Mouse (Mus musculus) layer of hippocampus, adult 6 months (tissue): ENCODE measurements around the gene Mrtfa. TPM values are rescaled to one million over a fixed set of nuclear protein-coding genes. Genes with fewer than 3 reads are reported as not detected.

Experiments
- long read RNA-seq, 2 experiments: library from polyadenylated mRNA; unstranded; transcript quantifications; one replicate each; pipeline ENCODE4 v2.0.0; 2019 to 2020
- polyA plus RNA-seq: library from polyadenylated mRNA; unstranded; fragments of <200 nt; fragmentation: Nextera tagmentation; gene quantifications from 2 replicates; pipeline ENCODE4 v1.2.3, GENCODE M21; 2021

Gene Mrtfa
- polyA plus RNA-seq, result 25.0 and 43.4 TPM in 2 replicates
- long read RNA-seq, experiment 1, full-length matches to known transcripts, result 1 of 14 reads
- long read RNA-seq, experiment 1, partial matches to known transcripts, result 5 of 14 reads
- long read RNA-seq, experiment 1, other reads (novel, unspliced or antisense), result 8 of 14 reads
- long read RNA-seq, experiment 2, full-length matches to known transcripts, result 38 of 69 reads
- long read RNA-seq, experiment 2, partial matches to known transcripts, result 20 of 69 reads
- long read RNA-seq, experiment 2, other reads (novel, unspliced or antisense), result 11 of 69 reads

DNA sequence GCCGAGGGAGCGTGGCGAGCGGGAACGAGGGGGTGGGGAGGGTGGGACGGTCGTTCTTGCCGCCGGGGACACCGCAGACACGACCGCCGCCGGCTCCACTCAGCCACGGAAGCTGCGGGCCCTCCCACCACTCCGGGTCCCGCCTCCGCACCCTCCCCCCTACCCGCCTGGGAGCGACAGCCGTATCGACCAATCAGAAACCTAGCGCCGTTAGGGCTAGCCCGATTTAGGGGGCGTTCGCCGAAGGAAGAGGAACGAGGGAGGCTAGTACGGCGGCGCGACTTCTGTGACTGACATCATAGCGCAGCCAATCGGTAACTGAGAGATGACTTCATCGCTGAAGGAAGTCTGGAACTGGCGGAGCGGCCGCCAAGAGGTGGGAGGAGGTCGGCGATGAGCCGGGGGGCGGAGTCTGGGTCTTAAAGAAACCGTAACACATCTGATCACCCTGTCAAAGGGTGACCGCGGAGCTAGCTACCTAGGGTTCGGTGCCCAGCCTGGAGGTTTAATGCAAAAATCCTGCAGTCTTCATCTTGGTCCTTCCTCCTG, at the start of gene Mrtfa:
Mrtfa (minus strand) TSS at position 128 of the 549 bp plus-strand sequence.

DNA sequence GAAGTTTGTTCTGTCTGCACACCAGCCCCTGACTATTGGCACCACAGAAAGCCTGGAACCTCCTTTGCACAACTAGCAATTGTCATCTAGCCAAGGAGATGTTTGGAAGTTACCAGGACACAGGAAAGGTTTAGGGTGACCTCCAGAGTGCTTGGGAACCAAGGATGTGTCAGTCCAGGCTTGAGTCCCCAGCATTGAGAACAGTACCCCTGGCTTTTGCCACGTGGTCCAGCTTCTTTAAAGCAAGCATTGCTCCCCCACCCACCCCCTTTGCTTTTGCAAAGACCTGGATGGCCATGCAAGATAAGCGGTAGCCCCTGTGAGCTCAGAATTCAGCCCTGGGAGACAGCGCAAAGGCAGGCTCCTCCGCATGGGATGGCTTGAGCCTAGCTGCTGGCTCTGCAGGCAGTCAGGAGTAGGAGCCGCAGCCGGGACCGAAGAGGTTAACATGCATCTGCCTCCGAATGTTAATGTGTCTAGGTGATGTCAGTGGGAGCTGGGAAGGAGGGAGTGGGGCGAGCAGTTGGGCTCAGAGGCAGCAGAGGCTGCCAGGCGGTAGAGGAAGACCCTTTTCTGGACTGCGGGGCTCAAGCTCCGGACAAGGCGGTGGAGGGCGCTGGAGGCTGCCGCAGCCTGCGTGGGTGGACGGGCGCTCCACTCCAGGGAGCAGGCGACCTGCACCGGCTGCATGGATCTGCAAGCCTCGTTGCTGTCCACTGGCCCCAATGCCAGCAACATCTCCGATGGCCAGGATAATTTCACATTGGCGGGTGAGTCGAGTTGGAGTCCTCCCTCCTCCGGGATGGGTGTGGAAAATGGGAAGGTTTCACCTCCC, 44.7 kb upstream of the Mrtfa start, which contains the start of gene Mchr1:
Mchr1 (plus strand) TSS at position 414 of the 835 bp plus-strand sequence.

DNA sequence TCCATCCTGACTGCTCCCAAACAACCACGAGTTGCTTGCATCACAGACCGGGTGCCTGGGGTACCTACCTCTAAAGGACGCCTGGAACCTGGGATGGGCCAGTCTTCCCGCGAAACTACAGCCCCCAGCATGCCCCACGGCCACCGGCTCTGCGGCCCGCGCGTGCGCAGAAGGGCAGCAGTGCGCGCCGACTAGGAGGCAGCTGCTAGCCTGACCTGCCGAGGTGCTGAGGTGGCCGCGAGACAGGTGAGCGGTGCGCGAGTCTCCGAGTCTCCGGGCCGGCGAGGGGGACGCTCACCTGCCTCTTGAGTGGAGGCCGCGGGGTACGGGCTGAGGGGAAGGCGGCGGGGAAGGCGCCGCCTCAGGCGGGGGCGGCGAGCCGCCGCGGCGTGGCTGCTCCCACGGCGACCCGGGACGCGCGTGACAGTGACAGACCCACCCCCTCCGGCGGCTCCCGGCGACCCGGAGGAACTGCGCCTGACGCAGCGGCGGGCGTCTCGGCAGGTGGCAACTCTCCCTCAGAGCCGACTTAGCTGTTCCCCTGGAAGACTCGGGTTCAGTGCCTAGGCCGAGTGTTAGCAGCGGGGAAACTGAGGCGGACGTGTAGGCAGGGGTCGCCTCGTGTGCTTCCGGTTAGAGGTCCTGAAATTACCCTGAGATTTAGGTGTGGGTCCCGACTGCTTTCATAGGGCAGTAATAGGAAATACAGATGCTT, 212.8 kb downstream of the Mrtfa start, which contains the start of gene Sgsm3:
Sgsm3 (plus strand) TSS at position 146 of the 715 bp plus-strand sequence.

Other genes with a start within 250 kb of the Mrtfa start
- gene Adsl, start 242.3 kb downstream of the Mrtfa start, polyA plus RNA-seq, result 46.8 and 53.2 TPM in 2 replicates
- gene Sgsm3, start 213.0 kb downstream of the Mrtfa start, polyA plus RNA-seq, result 35.6 and 40.3 TPM in 2 replicates
- gene Mchr1, start 44.7 kb upstream of the Mrtfa start, polyA plus RNA-seq, result 11.3 and 11.4 TPM in 2 replicates
- gene Slc25a17, start 170.1 kb upstream of the Mrtfa start, polyA plus RNA-seq, result 56.8 and 61.7 TPM in 2 replicates
- 232 and 289 TPM in 2 replicates for gene St13, start 209.3 kb upstream of the Mrtfa start, polyA plus RNA-seq
- gene Xpnpep3, start 209.4 kb upstream of the Mrtfa start, polyA plus RNA-seq, result 6.0 and 7.8 TPM in 2 replicates
- not detected in 2 replicates for gene Dnajb7, start 217.5 kb upstream of the Mrtfa start, polyA plus RNA-seq